Mouse (Mus musculus) right cerebral cortex, postnatal 14 days (tissue): ENCODE measurements at regions not wholly inside any gene's neighbourhood (a gene's known extent, or its start where the extent isn't known, plus 50 kb on each side); places are given as distances from the start of the nearest gene placed in this dataset.

Experiments used
- DNase-seq: peaks from one replicate; pipeline ENCODE4 v3.0.0; 2022

GRCm38 (mm10) chr11:85966207-85966606 is 80.0 kb downstream of the Tbx4 start:
- DNase-seq: no peak

GRCm38 (mm10) chr11:85970287-85970686 is 84.1 kb downstream of the Tbx4 start:
- no peak for DNase-seq

GRCm38 (mm10) chr11:85972385-85972784 is 86.2 kb downstream of the Tbx4 start:
- peak; percentile 62 for DNase-seq

GRCm38 (mm10) chr11:85973736-85974135 is 87.5 kb downstream of the Tbx4 start:
- no peak for DNase-seq

GRCm38 (mm10) chr11:85976693-85977434 is 90.6 kb downstream of the Tbx4 start:
- no peak for DNase-seq

- no peak for DNase-seq
These were observed 94.2 kb downstream of the Tbx4 start for GRCm38 (mm10) chr11:85980388-85980787.

- no peak for DNase-seq
These were observed 95.3 kb downstream of the Tbx4 start for GRCm38 (mm10) chr11:85981561-85981960.

GRCm38 (mm10) chr11:85986338-85986737 is 100.1 kb downstream of the Tbx4 start:
- DNase-seq: no peak

- DNase-seq: no peak
These were observed 101.0 kb downstream of the Tbx4 start for GRCm38 (mm10) chr11:85987181-85987580.

- DNase-seq: no peak
These were observed 103.3 kb downstream of the Tbx4 start for GRCm38 (mm10) chr11:85989536-85989935.

- no peak for DNase-seq
These were observed 103.8 kb downstream of the Tbx4 start for GRCm38 (mm10) chr11:85989940-85990493.

GRCm38 (mm10) chr11:85995318-85996095 is 109.3 kb downstream of the Tbx4 start:
- DNase-seq: peak; percentile 44

- DNase-seq: no peak
These were observed 110.5 kb downstream of the Tbx4 start for GRCm38 (mm10) chr11:85996686-85997085.

- no peak for DNase-seq
These were observed 117.1 kb downstream of the Tbx4 start for GRCm38 (mm10) chr11:86003341-86003740.

- DNase-seq: no peak
These were observed 119.1 kb downstream of the Tbx4 start for GRCm38 (mm10) chr11:86005284-86005683.

GRCm38 (mm10) chr11:86005899-86006445 is 119.8 kb downstream of the Tbx4 start:
- DNase-seq: no peak

- DNase-seq: no peak
These were observed 120.6 kb downstream of the Tbx4 start for GRCm38 (mm10) chr11:86006859-86007258.
